31 mouse cellular contexts compared by ENCODE assay signal in the genomic region with DNA sequence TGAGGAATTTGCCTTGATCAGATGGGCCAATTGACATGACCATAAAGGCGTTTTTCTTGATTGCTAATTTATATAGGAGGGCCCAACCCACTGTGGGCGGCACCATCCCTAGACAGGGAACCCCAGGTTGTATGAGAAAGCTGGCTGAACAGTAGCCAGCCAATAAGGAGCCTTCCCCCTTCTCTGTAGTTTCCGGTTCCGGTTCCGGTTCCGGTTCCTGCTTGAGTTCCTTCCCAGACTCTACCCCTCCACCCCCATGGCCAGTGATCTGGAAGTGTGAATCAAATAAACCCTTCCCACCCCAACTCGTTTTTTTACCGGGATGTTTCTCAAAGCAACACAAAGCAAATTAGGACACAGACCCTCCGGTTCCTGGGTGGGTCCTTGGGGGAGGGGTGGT. TPM values are rescaled to one million over a fixed set of nuclear protein-coding genes. Genes with fewer than 3 reads are reported as not detected.
"Had no signal": no experiment of that assay in that cellular context is flagged by ENCODE, and none has a peak within 500 bp of the region (broad histone marks: within the 10 kb centered on the region; RNA-seq: fewer than 3 reads in every experiment).

No protein-coding gene starts in this region.

- H3K9me3 ChIP-seq: heart, embryonic 13.5 days; heart, embryonic 15.5 days; intestine, embryonic 15.5 days; limb, embryonic 10.5 days; limb, embryonic 12.5 days; liver, embryonic 13.5 days had no signal

- H3K4me3 ChIP-seq: gastrocnemius, adult 2 months; heart, embryonic 15.5 days; intestine, embryonic 15.5 days; layer of hippocampus, adult 2 months; left cerebral cortex, adult 2 months; limb, embryonic 10.5 days; limb, embryonic 12.5 days; liver, embryonic 13.5 days had no signal

- H3K36me3 ChIP-seq: heart, embryonic 13.5 days; heart, embryonic 15.5 days; intestine, embryonic 15.5 days; limb, embryonic 10.5 days; limb, embryonic 12.5 days; liver, embryonic 13.5 days had no signal

- DNase-seq: gastrocnemius, adult 2 months; gastrocnemius, postnatal 10 days; gastrocnemius, postnatal 25 days; heart, adult 18-20 months; heart, postnatal 4 days; kidney, adult 18-20 months; kidney, adult 8-10 months; kidney, postnatal 10 days; kidney, postnatal 25 days; kidney, postnatal 4 days; liver; liver, embryonic 13.5 days had no signal

- H3K27ac ChIP-seq: gastrocnemius, adult 2 months; heart, embryonic 13.5 days; heart, embryonic 15.5 days; hindbrain, embryonic 14.5 days; intestine, embryonic 15.5 days; layer of hippocampus, adult 2 months; left cerebral cortex, adult 2 months; limb, embryonic 12.5 days; liver, embryonic 13.5 days had no signal

RNA-seq across cellular contexts. Expression of a gene that starts 3.2 kb away (rescaled TPM):
- total RNA-seq: granulocyte monocyte progenitor cell, adult 5-6 weeks; heart, postnatal 4 days had no signal
- polyA plus RNA-seq: heart, embryonic 11.5 days; heart, embryonic 13.5 days; heart, embryonic 15.5 days; hindbrain, embryonic 11.5 days; inflammation-experienced regulatory T-cells, adult 6 months; limb, embryonic 10.5 days; liver, embryonic 11.5 days; liver, embryonic 13.5 days had no signal

RNA-seq across cellular contexts. Expression of a gene that starts 19.7 kb away (rescaled TPM):
- total RNA-seq: gastrocnemius, adult 2 months; gastrocnemius, postnatal 10 days; gastrocnemius, postnatal 4 days; granulocyte monocyte progenitor cell, adult 5-6 weeks; heart, adult 18-20 months; heart, adult 8-10 months; heart, postnatal 25 days; heart, postnatal 4 days had no signal
- polyA plus RNA-seq: frontal cortex, adult 2 months; heart, embryonic 11.5 days; heart, embryonic 13.5 days; heart, embryonic 15.5 days; heart, postnatal 0 days; hindbrain, embryonic 11.5 days; hindbrain, embryonic 14.5 days; inflammation-experienced regulatory T-cells, adult 6 months; intestine, embryonic 15.5 days; kidney, embryonic 14.5 days; limb, embryonic 10.5 days; liver, embryonic 11.5 days; liver, embryonic 13.5 days had no signal

RNA-seq across cellular contexts. Expression of a gene that starts 33.9 kb away (rescaled TPM):
- total RNA-seq: granulocyte monocyte progenitor cell, adult 5-6 weeks had no signal
- polyA plus RNA-seq: inflammation-experienced regulatory T-cells, adult 6 months; limb, embryonic 12.5 days had no signal

RNA-seq across cellular contexts. Expression of a gene that starts 57.2 kb away (rescaled TPM):
- total RNA-seq: gastrocnemius, adult 2 months; gastrocnemius, postnatal 10 days; gastrocnemius, postnatal 25 days; gastrocnemius, postnatal 4 days; granulocyte monocyte progenitor cell, adult 5-6 weeks; heart, adult 8-10 months; heart, postnatal 25 days; heart, postnatal 4 days had no signal
- polyA plus RNA-seq: inflammation-experienced regulatory T-cells, adult 6 months; limb, embryonic 12.5 days had no signal
